Comparison of ENCODE assay signal across 8 mouse cellular contexts in genomic region chr1:170477636-170478600, GRCm38 (mm10).
DNase-seq lines count a peak whose midpoint lies in the region; ATAC-seq and TF ChIP-seq lines count a peak whose summit lies in the region.

No protein-coding gene starts in this region.

- H3K27ac ChIP-seq in embryonic facial prominence, embryonic 12.5 days = peak overlapping the region; percentile 26; the same call in 1 of the 2 replicates
- peak overlapping the region; percentile 49; the same call in 1 of the 2 replicates for H3K27ac ChIP-seq in limb, embryonic 14.5 days (replicated peaks; ENCODE audit: low read depth, low read length)
- H3K27ac ChIP-seq in olfactory bulb, adult 2 months (ENCODE audit: insufficient read depth, low read depth, low read length) = peak overlapping the region; percentile 91

- H3K36me3 ChIP-seq in embryonic facial prominence, embryonic 12.5 days = no peaks in the 10 kb centered on the region
- H3K36me3 ChIP-seq in limb, embryonic 14.5 days (ENCODE audit: control insufficient read depth, insufficient read depth, low read length) = no peaks in the 10 kb centered on the region

- H3K9me3 ChIP-seq in embryonic facial prominence, embryonic 12.5 days = no peaks in the 10 kb centered on the region
- no peaks in the 10 kb centered on the region for H3K9me3 ChIP-seq in limb, embryonic 14.5 days (ENCODE audit: control insufficient read depth, low read length)

- peak; percentile 12; the same call in 1 of the 2 replicates for ATAC-seq in embryonic facial prominence, embryonic 12.5 days (ENCODE audit: insufficient number of reproducible peaks, insufficient read depth, low FRiP score, low TSS enrichment)
- ATAC-seq in limb, embryonic 14.5 days (ENCODE audit: low FRiP score, low read depth) = no peak

- peak; percentile 26 to 57 for DNase-seq in heart, adult 18-20 months
- no peak for DNase-seq in heart, postnatal 4 days
- DNase-seq in heart, postnatal 36 days = peak; percentile 17 to 27
- no peak for DNase-seq in limb, embryonic 14.5 days (ENCODE audit: low spot score)
- DNase-seq in frontal cortex, postnatal 10 days (ENCODE audit: low spot score in 2 of 2) = no peak
- DNase-seq in layer of hippocampus, postnatal 25 days (ENCODE audit: extremely low spot score in 1 of 2, low spot score in 1 of 2) = no peak

- no peak overlapping the region for H3K4me3 ChIP-seq in embryonic facial prominence, embryonic 12.5 days
- H3K4me3 ChIP-seq in limb, embryonic 14.5 days (replicated peaks; ENCODE audit: low read length) = no peak overlapping the region
- no peak overlapping the region for H3K4me3 ChIP-seq in olfactory bulb, adult 2 months (ENCODE audit: insufficient read depth, low read depth, low read length)

- WGBS in embryonic facial prominence, embryonic 12.5 days = 27% methylated on average over 10 of the region's 10 CpGs
- WGBS in limb, embryonic 14.5 days = 42% methylated on average over 10 of the region's 10 CpGs
- WGBS in olfactory bulb, adult 2 months = 34% methylated on average over 10 of the region's 10 CpGs

- H3K27me3 ChIP-seq in embryonic facial prominence, embryonic 12.5 days = no peaks in the 10 kb centered on the region
- H3K27me3 ChIP-seq in limb, embryonic 14.5 days (ENCODE audit: control insufficient read depth, insufficient read depth, low read length) = no peaks in the 10 kb centered on the region

- TF ChIP-seq POLR2A in limb, embryonic 14.5 days (IDR thresholded peaks at IDR 0.05; ENCODE audit: borderline replicate concordance, extremely low read depth, insufficient read depth, insufficient read length) = no peak
- no peak for TF ChIP-seq POLR2A in olfactory bulb, adult 2 months (IDR thresholded peaks at IDR 0.05; ENCODE audit: insufficient read depth, low read depth, low read length)

- peaks cover 22% of the 10 kb centered on the region for H3K4me1 ChIP-seq in embryonic facial prominence, embryonic 12.5 days
- H3K4me1 ChIP-seq in limb, embryonic 14.5 days (ENCODE audit: control insufficient read depth, insufficient read depth, low read length) = peaks cover 33% of the 10 kb centered on the region
- peaks cover 36% of the 10 kb centered on the region for H3K4me1 ChIP-seq in olfactory bulb, adult 2 months (ENCODE audit: control insufficient read depth, insufficient read depth, low read length)

- H3K9ac ChIP-seq in embryonic facial prominence, embryonic 12.5 days = no peak overlapping the region
- H3K9ac ChIP-seq in limb, embryonic 14.5 days (ENCODE audit: low read depth, low read length, severe bottlenecking) = no peak overlapping the region

- no peak for TF ChIP-seq CTCF in olfactory bulb, adult 2 months (IDR thresholded peaks at IDR 0.05; ENCODE audit: insufficient read depth, low read depth, low read length)

- no peak overlapping the region for H3K4me2 ChIP-seq in embryonic facial prominence, embryonic 12.5 days (replicated peaks)
- H3K4me2 ChIP-seq in limb, embryonic 14.5 days (replicated peaks; ENCODE audit: low read depth, low read length, severe bottlenecking) = no peak overlapping the region

- intact Hi-C loops in heart, postnatal 36 days (cut with DNase I) = no loop called here

Comparison
In these comparisons a context has a peak if more than half of its experiments do, and no peak if none do; other contexts are left out.
1. DNase-seq: peak in heart, adult 18-20 months (2 of 2) and heart, postnatal 36 days (2 of 2); none in heart, postnatal 4 days (single experiment), limb, embryonic 14.5 days (single experiment), frontal cortex, postnatal 10 days (0 of 2) and layer of hippocampus, postnatal 25 days (0 of 2).
2. H3K27ac ChIP-seq: peak in every context shown above with its lines; median percentile 91 in olfactory bulb, adult 2 months; 49 in limb, embryonic 14.5 days; 26 in embryonic facial prominence, embryonic 12.5 days.